Mouse (Mus musculus) lung, adult 2 months (tissue): ENCODE data around the gene Tnfaip8l2. TPM values are rescaled to one million over a fixed set of nuclear protein-coding genes. Genes with fewer than 3 reads are reported as not detected.

ENCODE experiments used
- DNase-seq: peaks from one replicate; pipeline ENCODE4 v3.0.0; 2022
- H3K4me1 ChIP-seq: fragments of 200-500 bp; 2 replicates; pipeline ENCODE4 v1.6.1; 2011; ENCODE audit warnings: low read length; ENCODE audit not compliant: control insufficient read depth, insufficient read depth
- H3K4me3 ChIP-seq: fragments of 200-500 bp; replicated peaks from 2 replicates; pipeline ENCODE3; 2011; ENCODE audit warnings: low read depth, mild to moderate bottlenecking, control low read depth, low read length; ENCODE audit errors: extremely low read depth
- CTCF ChIP-seq: fragments of 200-500 bp; IDR thresholded peaks from 2 replicates; pipeline ENCODE4 v1.5.1; 2011; ENCODE audit warnings: mild to moderate bottlenecking, low read length, control low read depth; ENCODE audit not compliant: insufficient read depth
- POLR2A ChIP-seq: fragments of 200-500 bp; IDR thresholded peaks from 2 replicates; pipeline ENCODE4 v1.6.1; 2011; ENCODE audit warnings: low read depth, mild to moderate bottlenecking, control low read depth, low read length, borderline replicate concordance; ENCODE audit errors: extremely low read depth
- WGBS: fragments of 180-500 bp; shearing (Covaris S2); methylation state at CpG from one replicate; pipeline ENCODE4 v1.1.7; 2018; 5-methylcytosine and 5-hydroxymethylcytosine counted together
- polyA plus RNA-seq: library from polyadenylated mRNA; depleted of rRNA; stranded (reverse); fragments of >200 nt; gene quantifications from 2 replicates; pipeline ENCODE4 v1.2.3, GENCODE M21; 2012; rRNA removed

Gene Tnfaip8l2
- polyA plus RNA-seq, 1 experiment: 26.4 TPM

DNA sequence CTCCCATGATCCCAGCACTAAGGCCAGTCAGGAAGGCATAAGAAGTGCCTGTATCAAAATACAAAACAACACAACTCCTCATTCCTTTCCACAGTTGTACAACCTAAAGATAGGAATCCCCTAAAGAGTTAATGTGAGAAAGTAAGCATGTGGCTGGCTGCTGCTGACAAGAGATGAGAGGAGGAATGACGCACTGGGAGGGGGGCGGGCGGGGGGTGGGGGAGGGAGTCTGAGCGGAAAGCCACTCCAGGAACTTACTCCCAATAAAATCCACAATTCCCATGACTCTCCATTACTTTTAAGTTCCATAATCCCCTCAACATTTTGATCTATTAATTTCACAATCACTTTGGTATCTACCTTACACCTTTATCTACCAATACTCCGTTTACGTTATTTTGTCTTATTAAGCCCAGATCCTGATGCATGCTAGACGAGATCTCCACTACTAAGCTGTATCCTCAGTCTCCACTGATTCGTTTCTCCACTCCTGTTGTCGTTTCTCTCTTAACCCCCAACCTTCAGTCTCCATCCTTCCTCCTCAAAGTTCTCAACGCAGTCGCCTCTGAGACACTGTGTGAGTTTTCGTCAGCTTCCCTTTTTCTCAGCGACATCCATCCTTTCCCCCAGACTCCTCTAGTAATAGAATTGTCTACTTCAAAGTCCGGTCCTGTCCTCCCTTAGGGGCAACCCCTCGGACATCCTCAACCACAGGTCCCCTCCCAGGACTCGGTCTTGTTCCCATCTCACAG lies 36.4 kb downstream of the Tnfaip8l2 start:
- Histone ChIP-seq H3K4me1 (peaks cover 4% of the 10 kb centered on the region; the same call in 1 of the 2 replicates), H3K4me3 (peak overlapping the region; percentile 87)
- no peak for TF ChIP-seq CTCF
- no peak for TF ChIP-seq POLR2A
- 1% methylated on average over 15 of the region's 16 CpGs for WGBS
- no peak for DNase-seq

DNA sequence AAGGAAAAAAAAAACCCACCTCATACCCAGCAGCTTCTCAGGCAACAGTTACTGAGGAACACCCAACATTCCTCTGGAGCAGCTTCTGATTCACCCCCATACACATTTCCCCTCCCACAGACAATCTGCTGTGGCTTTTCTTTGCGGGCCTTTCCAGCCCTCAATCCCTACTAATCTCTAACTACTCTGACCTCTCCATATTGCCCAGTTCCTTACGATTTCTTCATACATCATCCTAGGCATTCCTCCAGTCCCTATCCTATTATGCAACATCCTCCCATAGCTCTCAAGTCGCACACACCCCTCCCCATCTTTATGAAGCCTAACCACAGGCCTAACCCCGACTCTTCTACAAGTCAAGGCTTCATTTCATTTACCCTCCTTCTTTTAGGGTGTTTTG lies 37.0 kb downstream of the Tnfaip8l2 start:
- WGBS: 10% methylated on average over 4 of the region's 4 CpGs
- DNase-seq: no peak
- Histone ChIP-seq H3K4me3 (no peak overlapping the region), H3K4me1 (peaks cover 4% of the 10 kb centered on the region; the same call in 1 of the 2 replicates)
- no peak for TF ChIP-seq CTCF
- no peak for TF ChIP-seq POLR2A

DNA sequence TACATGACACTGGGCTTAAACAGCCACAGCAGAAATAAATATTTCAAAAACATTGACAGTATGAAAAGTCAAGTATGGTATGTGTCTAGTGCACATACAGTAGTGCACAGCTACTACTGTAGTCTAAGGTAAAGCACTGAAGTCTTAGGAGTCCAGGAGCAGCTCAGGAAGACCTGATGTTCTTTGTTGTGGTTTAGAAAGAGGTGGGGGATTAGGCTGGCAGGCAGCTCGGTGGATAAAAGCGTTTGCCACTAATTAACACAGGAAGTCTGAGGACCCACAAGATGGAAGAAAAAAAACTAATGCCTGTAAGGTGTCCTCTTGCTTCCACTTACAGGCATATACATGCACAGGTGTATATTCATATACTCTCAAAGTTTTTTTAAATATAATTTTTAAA lies 41.3 kb downstream of the Tnfaip8l2 start:
- TF ChIP-seq CTCF (no peak), POLR2A (no peak)
- peaks cover 4% of the 10 kb centered on the region; the same call in 1 of the 2 replicates for H3K4me1 ChIP-seq
- no peak for DNase-seq
- 22% methylated on average over 2 of the region's 2 CpGs for WGBS
- no peak overlapping the region for H3K4me3 ChIP-seq

Other genes with a start within 250 kb of the Tnfaip8l2 start
- gene Selenbp1, start 209.3 kb downstream of the Tnfaip8l2 start, polyA plus RNA-seq: 865 and 921 TPM in 2 replicates
- 10.5 and 14.6 TPM in 2 replicates for gene Rfx5, start 188.3 kb downstream of the Tnfaip8l2 start, polyA plus RNA-seq
- gene Pi4kb, start 167.6 kb downstream of the Tnfaip8l2 start, polyA plus RNA-seq: 33.8 and 38.1 TPM in 2 replicates
- 19.2 and 20.6 TPM in 2 replicates for gene Zfp687, start 126.9 kb downstream of the Tnfaip8l2 start, polyA plus RNA-seq
- gene Psmd4, start 99.7 kb downstream of the Tnfaip8l2 start, polyA plus RNA-seq: 97.3 and 127 TPM in 2 replicates
- 14.6 and 20.4 TPM in 2 replicates for gene Pip5k1a, start 35.4 kb downstream of the Tnfaip8l2 start, polyA plus RNA-seq
- gene Vps72, start 31.3 kb downstream of the Tnfaip8l2 start, polyA plus RNA-seq: 55.3 and 62.2 TPM in 2 replicates
- gene Tmod4, start 17.9 kb downstream of the Tnfaip8l2 start, polyA plus RNA-seq: 1.5 and 3.5 TPM in 2 replicates
- 30.1 and 43.7 TPM in 2 replicates for gene Scnm1, start 8.3 kb downstream of the Tnfaip8l2 start, polyA plus RNA-seq
- gene Lysmd1, start 8.3 kb downstream of the Tnfaip8l2 start, polyA plus RNA-seq: 4.5 and 7.8 TPM in 2 replicates
- gene Sema6c, start 18.1 kb upstream of the Tnfaip8l2 start, polyA plus RNA-seq: 10.7 and 11.8 TPM in 2 replicates
- 9.7 and 17.3 TPM in 2 replicates for gene Gabpb2, start 75.6 kb upstream of the Tnfaip8l2 start, polyA plus RNA-seq
- gene Cdc42se1, start 86.4 kb upstream of the Tnfaip8l2 start, polyA plus RNA-seq: 54.0 and 71.7 TPM in 2 replicates
- 6.5 and 12.3 TPM in 2 replicates for gene Mllt11, start 89.8 kb upstream of the Tnfaip8l2 start, polyA plus RNA-seq
- gene Gm128, start 99.2 kb upstream of the Tnfaip8l2 start, polyA plus RNA-seq: 0.98 and 1.1 TPM in 2 replicates
- gene Bnipl, start 108.8 kb upstream of the Tnfaip8l2 start, polyA plus RNA-seq: 4.2 and 13.3 TPM in 2 replicates
- gene Mindy1, start 139.0 kb upstream of the Tnfaip8l2 start, polyA plus RNA-seq: 89.1 and 95.2 TPM in 2 replicates
- 13.4 and 24.2 TPM in 2 replicates for gene Prune1, start 139.7 kb upstream of the Tnfaip8l2 start, polyA plus RNA-seq
- 4.7 and 16.7 TPM in 2 replicates for gene Anxa9, start 164.8 kb upstream of the Tnfaip8l2 start, polyA plus RNA-seq
- gene Cers2, start 172.4 kb upstream of the Tnfaip8l2 start, polyA plus RNA-seq: 158 and 181 TPM in 2 replicates
- gene Setdb1, start 214.8 kb upstream of the Tnfaip8l2 start, polyA plus RNA-seq: 10.7 and 14.7 TPM in 2 replicates